Mouse (Mus musculus): ENCODE data around the gene Tmub1. TPM values are rescaled to one million over a fixed set of nuclear protein-coding genes. Genes with fewer than 3 reads are reported as not detected.

Gene Tmub1
- polyA plus RNA-seq, 1 experiment: 32.8 TPM

Other genes starting within 250 kb of the Tmub1 start
- 38.9 and 50.7 TPM in 2 replicates for gene Kcnh2, start 96.2 kb downstream of the Tmub1 start, polyA plus RNA-seq (2012; rRNA removed)
- gene Nos3, start 83.0 kb downstream of the Tmub1 start, polyA plus RNA-seq (2012; rRNA removed): 22.8 and 32.3 TPM in 2 replicates
- 1.1 and 1.2 TPM in 2 replicates for gene Atg9b, start 55.7 kb downstream of the Tmub1 start, polyA plus RNA-seq (2012; rRNA removed)
- gene Abcb8, start 54.2 kb downstream of the Tmub1 start, polyA plus RNA-seq (2012; rRNA removed): 52.2 and 61.0 TPM in 2 replicates
- 0.08 and 0.43 TPM in 2 replicates for gene Asic3, start 34.5 kb downstream of the Tmub1 start, polyA plus RNA-seq (2012; rRNA removed)
- 70.5 and 94.8 TPM in 2 replicates for gene Cdk5, start 24.3 kb downstream of the Tmub1 start, polyA plus RNA-seq (2012; rRNA removed)
- gene Slc4a2, start 24.0 kb downstream of the Tmub1 start, polyA plus RNA-seq (2012; rRNA removed): 60.6 and 67.9 TPM in 2 replicates
- 147 and 182 TPM in 2 replicates for gene Fastk, start 2.6 kb downstream of the Tmub1 start, polyA plus RNA-seq (2012; rRNA removed)
- 52.6 and 60.0 TPM in 2 replicates for gene Agap3, start 4.3 kb upstream of the Tmub1 start, polyA plus RNA-seq (2012; rRNA removed)
- gene Gbx1, start 79.3 kb upstream of the Tmub1 start, polyA plus RNA-seq (2012; rRNA removed): 0.03 TPM in 1 of 2 replicates, not detected in the other
- gene Asb10, start 93.1 kb upstream of the Tmub1 start, polyA plus RNA-seq (2012; rRNA removed): 1.4 and 1.6 TPM in 2 replicates
- 0.05 and 0.13 TPM in 2 replicates for gene 4931409K22Rik, start 109.0 kb upstream of the Tmub1 start, polyA plus RNA-seq (2012; rRNA removed)
- 39.8 and 50.0 TPM in 2 replicates for gene Abcf2, start 129.6 kb upstream of the Tmub1 start, polyA plus RNA-seq (2012; rRNA removed)
- 57.2 and 62.9 TPM in 2 replicates for gene Chpf2, start 138.9 kb upstream of the Tmub1 start, polyA plus RNA-seq (2012; rRNA removed)
- 239 and 247 TPM in 2 replicates for gene Smarcd3, start 176.6 kb upstream of the Tmub1 start, polyA plus RNA-seq (2012; rRNA removed)
- 46.1 and 51.0 TPM in 2 replicates for gene Nub1, start 237.7 kb upstream of the Tmub1 start, polyA plus RNA-seq (2012; rRNA removed)

All from gonadal fat pad, adult 2 months (tissue).